In genomic region chr3:79368306-79368705, GRCm38 (mm10) we compare ENCODE assay signal across 22 mouse cellular contexts. TPM values are rescaled to one million over a fixed set of nuclear protein-coding genes. Genes with fewer than 3 reads are reported as not detected.
DNase-seq lines count a peak whose midpoint lies in the region; ATAC-seq and TF ChIP-seq lines count a peak whose summit lies in the region.
"Had no signal": no experiment of that assay in that cellular context is flagged by ENCODE, and none has a peak within 500 bp of the region (broad histone marks: within the 10 kb centered on the region; RNA-seq: fewer than 3 reads in every experiment).

No protein-coding gene starts in this region.

- TF ChIP-seq POLR2A in kidney, adult 2 months (IDR thresholded peaks at IDR 0.05; ENCODE audit: low read depth, low read length), result no peak

- H3K27ac ChIP-seq in kidney, adult 2 months (ENCODE audit: insufficient read depth, low read depth, low read length), result no peak overlapping the region
- no peak overlapping the region for H3K27ac ChIP-seq in kidney, embryonic 14.5 days (ENCODE audit: low read depth, low read length)
- no peak overlapping the region for H3K27ac ChIP-seq in kidney, embryonic 15.5 days
- H3K27ac ChIP-seq: embryonic facial prominence, embryonic 13.5 days; forebrain, embryonic 12.5 days had no signal

- H3K9ac ChIP-seq in kidney, embryonic 14.5 days (ENCODE audit: low read depth, low read length), result no peak overlapping the region
- no peak overlapping the region for H3K9ac ChIP-seq in kidney, embryonic 15.5 days
- H3K9ac ChIP-seq: embryonic facial prominence, embryonic 13.5 days; forebrain, embryonic 12.5 days; heart, embryonic 12.5 days had no signal

- H3K9me3 ChIP-seq in kidney, embryonic 14.5 days (ENCODE audit: control insufficient read depth, low read length), result no peaks in the 10 kb centered on the region
- H3K9me3 ChIP-seq in kidney, embryonic 15.5 days (replicated peaks), result no peaks in the 10 kb centered on the region
- H3K9me3 ChIP-seq: embryonic facial prominence, embryonic 13.5 days; forebrain, embryonic 12.5 days; G1E; heart, embryonic 12.5 days had no signal

- no peak overlapping the region for H3K4me2 ChIP-seq in kidney, embryonic 14.5 days (replicated peaks; ENCODE audit: low read depth, low read length)
- H3K4me2 ChIP-seq in kidney, embryonic 15.5 days, result no peak overlapping the region
- H3K4me2 ChIP-seq: embryonic facial prominence, embryonic 13.5 days; forebrain, embryonic 12.5 days; heart, embryonic 12.5 days had no signal

- H3K27me3 ChIP-seq in kidney, adult 2 months (replicated peaks; ENCODE audit: control insufficient read depth, insufficient read depth, low read length), result no peaks in the 10 kb centered on the region
- no peaks in the 10 kb centered on the region for H3K27me3 ChIP-seq in kidney, embryonic 14.5 days (ENCODE audit: control insufficient read depth, insufficient read depth, low read length)
- H3K27me3 ChIP-seq in kidney, embryonic 15.5 days, result no peaks in the 10 kb centered on the region
- H3K27me3 ChIP-seq: embryonic facial prominence, embryonic 13.5 days; forebrain, embryonic 12.5 days; heart, embryonic 12.5 days had no signal

- no peak overlapping the region for H3K4me3 ChIP-seq in kidney, adult 2 months (ENCODE audit: insufficient read depth, low read depth, low read length)
- H3K4me3 ChIP-seq in kidney, embryonic 14.5 days (ENCODE audit: low read length), result no peak overlapping the region
- H3K4me3 ChIP-seq in kidney, embryonic 15.5 days (replicated peaks), result no peak overlapping the region
- H3K4me3 ChIP-seq: embryonic facial prominence, embryonic 13.5 days; forebrain, embryonic 12.5 days; heart, embryonic 12.5 days had no signal

- no peak for ATAC-seq in kidney, embryonic 14.5 days (ENCODE audit: low FRiP score, low TSS enrichment)
- ATAC-seq in kidney, embryonic 15.5 days (replicated peaks; ENCODE audit: low FRiP score), result peak; percentile 43; the same call in 1 of the 2 replicates
- ATAC-seq: CD4-positive, CD25-positive, alpha-beta regulatory T cell, adult 4 months; forebrain, embryonic 16.5 days had no signal

- 63% methylated on average over 6 of the region's 6 CpGs for WGBS in kidney, adult 2 months
- 69% methylated on average over 6 of the region's 6 CpGs for WGBS in kidney, embryonic 14.5 days
- WGBS in kidney, embryonic 15.5 days, result 68% methylated on average over 6 of the region's 6 CpGs

- H3K36me3 ChIP-seq in kidney, adult 2 months (ENCODE audit: control insufficient read depth, insufficient read depth, low read length), result no peaks in the 10 kb centered on the region
- H3K36me3 ChIP-seq in kidney, embryonic 14.5 days (ENCODE audit: control insufficient read depth, insufficient read depth, low read length), result no peaks in the 10 kb centered on the region
- no peaks in the 10 kb centered on the region for H3K36me3 ChIP-seq in kidney, embryonic 15.5 days
- H3K36me3 ChIP-seq: embryonic facial prominence, embryonic 13.5 days; forebrain, embryonic 12.5 days; G1E; heart, embryonic 12.5 days had no signal

- peak; percentile 18 for DNase-seq in embryo, embryonic 10 days (ENCODE audit: low spot score)
- DNase-seq in embryo, embryonic 11 days, result no peak
- DNase-seq in kidney, adult 2 months, result peak; percentile 83
- DNase-seq in kidney, postnatal 36 days, result peak; percentile 57 to 69
- DNase-seq in cerebellum, postnatal 10 days, result no peak
- DNase-seq: adrenal gland, adult 8-10 months; adrenal gland, postnatal 36 days; B cell, adult 2 months; cerebellum, adult 2 months; cerebellum, postnatal 14 days; gastrocnemius, postnatal 10 days had no signal

- no peak for TF ChIP-seq CTCF in kidney, adult 2 months (conservative IDR thresholded peaks at IDR 0.05; ENCODE audit: insufficient read depth, insufficient read length, low read depth, low read length)

- peaks cover 7% of the 10 kb centered on the region for H3K4me1 ChIP-seq in kidney, adult 2 months (ENCODE audit: control insufficient read depth, insufficient read depth, low read length)
- no peaks in the 10 kb centered on the region for H3K4me1 ChIP-seq in kidney, embryonic 14.5 days (ENCODE audit: control insufficient read depth, insufficient read depth, low read length)
- no peaks in the 10 kb centered on the region for H3K4me1 ChIP-seq in kidney, embryonic 15.5 days
- H3K4me1 ChIP-seq: forebrain, embryonic 12.5 days had no signal

RNA-seq across cellular contexts. Expression of gene Gm17359, which starts 31.8 kb away (rescaled TPM):
- polyA plus RNA-seq in kidney, adult 2 months (2012; rRNA removed), result 0.08 and 0.10 TPM in 2 replicates
- polyA plus RNA-seq in kidney, embryonic 14.5 days (2014; fragmentation: Nextera tagmentation; extraction: Ambion mirVana), result not detected in 2 replicates
- not detected in 2 replicates for polyA plus RNA-seq in kidney, embryonic 15.5 days (2015; fragmentation: Nextera tagmentation; extraction: Ambion mirVana)
- polyA plus RNA-seq: CD4-positive, CD25-positive, alpha-beta regulatory T cell, adult 4 months; cerebellum, adult 2 months; embryonic facial prominence, embryonic 13.5 days; forebrain, embryonic 12.5 days; forebrain, embryonic 16.5 days; frontal cortex, adult 2 months; G1E; heart, embryonic 12.5 days; heart, embryonic 16.5 days; hindbrain, embryonic 11.5 days had no signal

Comparison
In these comparisons a context has a peak if more than half of its experiments do, and no peak if none do; other contexts are left out.
1. DNase-seq: peak in embryo, embryonic 10 days (single experiment), kidney, adult 2 months (single experiment) and kidney, postnatal 36 days (2 of 2); none in embryo, embryonic 11 days (single experiment) and cerebellum, postnatal 10 days (0 of 2).